Mouse (Mus musculus) brain, embryonic 14.5 days (tissue): ENCODE measurements around the gene Wnt1. TPM values are rescaled to one million over a fixed set of nuclear protein-coding genes. Genes with fewer than 3 reads are reported as not detected.
A peak's percentile ranks its signal among the peaks of the same experiment; 100 is the strongest.

Source experiments
- DNase-seq: peaks from one replicate; pipeline ENCODE4 v3.0.0-alpha.2; 2011; ENCODE audit warnings: low read depth
- CTCF ChIP-seq: fragments of 200-500 bp; IDR thresholded peaks from 2 replicates; pipeline ENCODE4 v1.5.1; 2012; ENCODE audit warnings: inconsistent platforms, mild to moderate bottlenecking, moderate library complexity, borderline replicate concordance; ENCODE audit not compliant: insufficient read depth, insufficient read length; ENCODE audit errors: extremely low read depth
- POLR2A ChIP-seq: fragments of 200-500 bp; IDR thresholded peaks from 2 replicates; pipeline ENCODE4 v1.6.1; 2012; ENCODE audit warnings: mild to moderate bottlenecking, inconsistent platforms, borderline replicate concordance; ENCODE audit not compliant: poor library complexity, insufficient read depth, insufficient read length, severe bottlenecking; ENCODE audit errors: extremely low read depth
- polyA plus RNA-seq: library from polyadenylated mRNA; depleted of rRNA; stranded (reverse); fragments of >200 nt; gene quantifications from 2 replicates; pipeline ENCODE4 v1.2.3, GENCODE M21; 2012

The Wnt1 gene
- polyA plus RNA-seq, 1 experiment, result 2.9 TPM

DNA sequence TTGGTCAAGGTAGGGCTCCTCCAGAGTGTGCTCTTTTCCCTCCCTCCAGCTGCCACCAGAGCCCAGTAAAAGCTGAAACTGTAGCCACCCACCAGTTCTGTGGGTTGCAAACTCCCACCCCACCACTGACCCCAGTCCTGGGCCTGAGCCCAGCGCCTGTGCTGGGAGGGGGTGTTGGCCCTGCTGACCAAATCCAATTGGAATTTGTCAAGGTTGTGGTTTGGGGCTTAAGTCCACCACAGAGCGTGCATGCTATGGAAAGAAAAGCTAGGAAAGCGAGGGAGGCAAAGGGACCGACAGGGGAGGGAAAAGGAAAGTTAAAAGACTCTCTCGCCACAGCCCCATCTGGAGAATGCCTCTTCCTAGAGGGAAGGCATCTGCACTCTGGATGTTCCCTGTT lies 21.4 kb upstream of the Wnt1 start:
- no peak for DNase-seq
- no peak for TF ChIP-seq CTCF
- no peak for TF ChIP-seq POLR2A

DNA sequence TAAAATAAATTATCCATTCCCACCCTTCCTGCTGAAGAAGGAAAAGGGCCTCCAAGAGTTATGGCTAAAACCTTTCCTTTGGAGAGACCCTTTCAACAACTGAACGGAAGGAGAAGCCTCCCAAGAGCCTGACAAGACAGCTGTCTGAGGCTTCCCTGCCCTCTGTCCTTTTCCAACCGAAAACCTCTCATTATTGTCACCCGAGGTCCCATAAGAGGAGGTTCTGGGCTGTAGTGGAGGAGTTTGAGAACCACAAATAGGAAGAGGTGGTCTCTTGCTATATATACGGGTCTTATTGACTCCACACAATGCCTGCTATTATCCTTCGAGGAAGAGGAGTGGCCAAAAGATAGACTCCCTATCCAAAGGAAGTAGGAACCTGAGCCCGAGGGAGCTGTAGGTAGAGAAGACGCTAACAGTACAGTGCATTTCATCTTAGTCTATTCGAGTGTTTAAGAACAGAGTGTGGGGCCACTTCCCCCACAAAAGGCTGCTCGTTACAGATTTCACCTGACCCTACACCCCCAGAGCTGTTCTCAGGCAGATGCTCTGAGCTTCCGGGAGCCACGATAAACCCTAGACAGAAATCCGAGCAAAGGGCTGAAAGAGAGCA lies 17.7 kb upstream of the Wnt1 start:
- TF ChIP-seq CTCF, result no peak
- TF ChIP-seq POLR2A, result no peak
- no peak for DNase-seq

DNA sequence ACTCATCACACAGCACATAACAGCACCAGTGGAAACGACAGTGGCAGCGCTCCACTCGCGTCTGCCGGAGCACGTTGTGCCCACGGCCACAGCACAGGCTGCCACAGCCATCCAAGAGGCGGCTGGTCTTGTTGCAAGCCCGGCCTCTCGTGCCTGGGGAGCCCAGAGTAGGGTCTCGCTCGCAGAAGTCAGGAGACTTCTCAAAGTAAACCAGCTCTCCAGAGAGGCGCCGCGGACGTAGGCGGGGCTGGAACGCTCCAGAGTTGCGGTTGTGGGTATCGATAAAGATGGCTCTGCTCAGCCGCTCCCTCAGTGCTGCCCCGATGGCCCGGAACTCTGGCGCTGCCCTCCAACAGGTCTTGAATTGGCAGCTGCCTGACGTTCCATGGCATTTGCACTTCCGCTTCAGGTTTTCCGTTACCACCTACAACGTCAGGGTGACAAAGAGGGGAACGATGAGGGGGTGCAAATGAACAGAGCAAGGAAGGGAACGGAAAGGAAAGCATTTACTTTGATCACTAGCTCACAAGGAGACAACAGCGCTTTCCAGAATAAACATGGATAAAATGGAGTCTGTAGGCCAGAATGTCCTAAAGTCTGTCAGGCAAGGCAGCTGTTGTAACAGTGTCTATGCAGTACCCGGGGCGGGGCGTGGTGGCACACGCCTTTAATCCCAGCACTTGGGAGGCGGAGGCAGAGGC lies 17.0 kb upstream of the Wnt1 start:
- no peak for TF ChIP-seq POLR2A
- no peak for TF ChIP-seq CTCF
- no peak for DNase-seq

DNA sequence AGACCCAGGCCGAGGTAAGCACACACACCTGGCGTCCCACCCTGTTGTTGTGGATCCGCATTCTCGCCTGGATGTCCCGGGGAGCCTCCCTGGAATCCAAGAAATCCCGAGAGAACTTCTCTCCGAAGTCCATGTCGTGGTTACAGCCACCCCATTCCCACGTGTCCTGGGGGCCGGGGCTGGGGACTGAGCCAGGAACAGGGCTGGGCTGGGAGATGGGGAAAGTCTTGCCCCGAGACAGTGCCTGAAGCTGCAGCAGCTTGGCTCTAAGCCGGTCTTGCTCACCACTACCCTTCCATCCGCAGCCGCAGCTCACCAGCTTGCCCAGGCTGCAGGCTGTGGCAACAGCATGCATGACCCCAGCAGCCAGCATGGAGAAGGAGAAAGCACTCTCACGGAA lies 15.6 kb upstream of the Wnt1 start:
- no peak for DNase-seq
- TF ChIP-seq CTCF (no peak), POLR2A (no peak)

DNA sequence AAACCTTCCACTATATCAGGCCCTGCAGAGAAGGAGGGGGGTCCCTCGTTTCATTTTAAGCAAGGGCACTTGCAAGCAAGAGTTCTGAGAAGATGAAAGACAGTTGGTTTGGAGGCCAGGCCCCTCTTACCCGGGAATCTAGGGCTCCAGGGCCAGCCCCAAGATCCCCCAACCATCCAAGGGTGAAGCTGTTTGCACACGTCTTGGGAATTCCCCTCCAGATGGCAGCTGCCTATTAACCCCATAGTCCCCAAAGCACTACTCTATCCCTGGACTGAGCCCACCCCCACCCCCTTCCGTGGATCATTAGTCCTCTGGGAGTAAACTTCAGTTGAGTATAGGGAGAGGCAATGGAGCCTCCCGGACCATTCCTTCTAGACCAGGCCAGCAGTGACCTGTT lies 14.1 kb upstream of the Wnt1 start:
- no peak for DNase-seq
- no peak for TF ChIP-seq POLR2A
- TF ChIP-seq CTCF, result no peak

- TF ChIP-seq POLR2A (no peak), CTCF (no peak)
- DNase-seq, result peak; percentile 59
Observed at GRCm38 (mm10) chr15:98776280-98777004, 13.2 kb upstream of the Wnt1 start.

GRCm38 (mm10) chr15:98777005-98777616 lies 12.5 kb upstream of the Wnt1 start:
- TF ChIP-seq CTCF (no peak), POLR2A (no peak)
- DNase-seq, result no peak

DNA sequence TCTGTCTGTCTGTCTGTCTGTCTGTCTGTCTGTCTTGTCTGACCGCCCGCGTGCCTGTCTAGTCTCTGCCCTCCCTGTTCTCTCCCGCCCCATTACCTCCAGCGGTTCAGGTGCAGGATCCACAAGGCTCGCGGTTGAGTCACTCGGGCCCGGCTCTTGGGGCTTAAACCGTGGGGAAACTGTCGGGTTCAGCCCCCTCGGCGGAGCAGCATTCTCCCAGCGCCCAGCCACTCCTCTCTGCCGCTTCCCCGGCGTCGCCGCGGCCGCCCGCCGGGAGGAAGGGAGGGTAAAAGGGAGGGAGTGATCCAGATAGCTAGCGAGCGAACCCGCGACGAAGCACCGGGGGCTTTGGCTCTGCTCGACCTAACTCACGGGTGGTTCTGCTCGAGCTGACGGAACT lies 11.9 kb upstream of the Wnt1 start, which contains the start of gene Wnt10b:
TSS of gene Wnt10b (minus strand) at position 389 of the 400 bp plus-strand sequence.
- DNase-seq, result no peak

DNA sequence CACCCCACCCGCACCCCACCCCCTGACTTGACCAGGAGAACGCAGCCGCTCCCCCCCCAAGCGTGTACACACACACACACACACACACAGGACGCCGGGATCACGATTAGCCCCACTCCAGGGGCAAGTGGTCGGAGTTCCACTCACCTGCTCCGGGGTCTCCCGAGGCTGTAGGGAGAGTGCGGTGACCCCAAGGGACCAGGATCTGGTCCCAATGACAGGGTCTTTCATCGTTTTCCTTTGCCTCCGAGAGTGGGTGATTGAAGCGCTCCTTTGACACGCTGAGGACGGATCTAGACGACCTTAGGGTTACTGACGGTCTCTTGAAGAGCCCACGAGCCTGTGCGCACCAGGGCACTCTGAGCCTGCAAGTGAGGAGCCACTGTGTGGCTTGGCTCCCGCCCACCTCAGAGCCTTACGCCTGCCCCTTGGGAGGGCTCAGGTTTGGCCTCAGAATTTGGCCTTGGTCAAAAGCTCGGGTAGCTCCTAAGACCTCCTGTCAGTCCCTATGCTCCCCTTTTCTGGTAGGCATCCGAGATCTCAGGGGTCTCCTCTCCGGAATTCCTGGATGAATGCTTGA lies 11.4 kb upstream of the Wnt1 start:
- no peak for DNase-seq
- TF ChIP-seq POLR2A (no peak), CTCF (no peak)

More for the DNA sequence above, 11.9 kb upstream of the Wnt1 start, which contains the start of gene Wnt10b:
- TF ChIP-seq CTCF, result no peak
- no peak for TF ChIP-seq POLR2A

- TF ChIP-seq POLR2A, result no peak
- TF ChIP-seq CTCF, result no peak
- DNase-seq, result no peak
Observed at GRCm38 (mm10) chr15:98778806-98779205, 10.9 kb upstream of the Wnt1 start.

GRCm38 (mm10) chr15:98780075-98780474 lies 9.6 kb upstream of the Wnt1 start:
- no peak for DNase-seq
- TF ChIP-seq POLR2A, result no peak
- TF ChIP-seq CTCF, result no peak
